Mouse (Mus musculus) right cerebral cortex, postnatal 4 days (tissue): Measurements from ENCODE around the gene Nek4.
A peak's percentile ranks its signal among the peaks of the same experiment; 100 is the strongest.

Source experiments
- DNase-seq: peaks from one replicate; pipeline ENCODE4 v3.0.0-alpha.2; 2022

The Nek4 gene

GRCm38 (mm10) chr14:30951154-30951825 lies at the start of gene Nek4:
TSS of gene Nek4 (plus strand) at chr14:30951377.
- DNase-seq = peak; percentile 94

- DNase-seq = no peak
Measured at GRCm38 (mm10) chr14:30902628-30903027, 48.5 kb upstream of the Nek4 start.

- DNase-seq = no peak
Measured at GRCm38 (mm10) chr14:30903036-30903435, 48.1 kb upstream of the Nek4 start.

GRCm38 (mm10) chr14:30904307-30904706 lies 46.9 kb upstream of the Nek4 start:
- no peak for DNase-seq

- no peak for DNase-seq
Measured at GRCm38 (mm10) chr14:30906001-30906400, 45.2 kb upstream of the Nek4 start.

- DNase-seq = no peak
Measured at GRCm38 (mm10) chr14:30907814-30908265, 43.3 kb upstream of the Nek4 start.

- DNase-seq = no peak
Measured at GRCm38 (mm10) chr14:30911141-30911540, 40.0 kb upstream of the Nek4 start.

GRCm38 (mm10) chr14:30912641-30913040 lies 38.5 kb upstream of the Nek4 start:
- no peak for DNase-seq

- DNase-seq = no peak
Measured at GRCm38 (mm10) chr14:30913404-30913803, 37.8 kb upstream of the Nek4 start.

- no peak for DNase-seq
Measured at GRCm38 (mm10) chr14:30916516-30916915, 34.7 kb upstream of the Nek4 start.

- DNase-seq = no peak
Measured at GRCm38 (mm10) chr14:30922053-30922670, 29.0 kb upstream of the Nek4 start.

GRCm38 (mm10) chr14:30923375-30924105 lies 27.6 kb upstream of the Nek4 start, which contains the start of gene Itih3:
TSS of gene Itih3 (minus strand) at chr14:30923760.
- peak; percentile 13 for DNase-seq

- no peak for DNase-seq
Measured at GRCm38 (mm10) chr14:30925492-30925891, 25.7 kb upstream of the Nek4 start.

- DNase-seq = no peak
Measured at GRCm38 (mm10) chr14:30930386-30930785, 20.8 kb upstream of the Nek4 start.

GRCm38 (mm10) chr14:30933351-30933750 lies 17.8 kb upstream of the Nek4 start:
- DNase-seq = no peak

GRCm38 (mm10) chr14:30942254-30942653 lies 8.9 kb upstream of the Nek4 start:
- DNase-seq = no peak

- DNase-seq = no peak
Measured at GRCm38 (mm10) chr14:30943038-30943437, 8.1 kb upstream of the Nek4 start, which contains the start of gene Itih1. TSS of gene Itih1 (minus strand) at chr14:30943289.

GRCm38 (mm10) chr14:30943860-30944674 lies 7.1 kb upstream of the Nek4 start:
- DNase-seq = peak; percentile 76

GRCm38 (mm10) chr14:30944745-30945144 lies 6.4 kb upstream of the Nek4 start:
- DNase-seq = no peak

- DNase-seq = no peak
Measured at GRCm38 (mm10) chr14:30949986-30950385, 1.2 kb upstream of the Nek4 start.

GRCm38 (mm10) chr14:30958517-30958916 lies 7.3 kb downstream of the Nek4 start:
- DNase-seq = no peak

- no peak for DNase-seq
Measured at GRCm38 (mm10) chr14:30959031-30959430, 7.9 kb downstream of the Nek4 start.

- no peak for DNase-seq
Measured at GRCm38 (mm10) chr14:30960366-30960765, 9.2 kb downstream of the Nek4 start.
